In the genomic region with DNA sequence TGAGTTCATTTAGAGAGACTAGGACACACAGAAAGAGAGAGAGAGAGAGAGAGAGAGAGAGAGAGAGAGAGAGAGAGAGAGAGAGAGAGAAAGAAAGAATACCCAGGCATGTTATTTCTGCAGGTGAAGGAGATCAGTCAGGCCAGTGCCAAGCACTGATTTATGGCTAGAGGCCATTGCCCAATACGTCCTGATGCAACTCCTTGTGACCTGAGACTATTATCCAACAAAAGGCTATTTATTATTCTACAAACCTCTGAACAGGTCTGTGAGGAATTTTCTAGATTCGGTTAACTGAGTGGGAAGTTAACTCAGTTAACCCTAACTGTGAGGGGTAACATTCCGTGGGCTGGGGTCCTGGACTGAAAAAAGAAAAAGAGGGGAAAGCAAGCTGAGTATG, we compare ENCODE assay signal across 20 mouse cellular contexts.
"Had no signal": no experiment of that assay in that cellular context is flagged by ENCODE, and none has a peak within 500 bp of the region (broad histone marks: within the 10 kb centered on the region; RNA-seq: fewer than 3 reads in every experiment).

No protein-coding gene starts in this region.

- H3K4me2 ChIP-seq: limb, embryonic 13.5 days; lung, embryonic 14.5 days; midbrain, embryonic 11.5 days; neural tube, embryonic 12.5 days; neural tube, embryonic 15.5 days had no signal

- H3K4me3 ChIP-seq: limb, embryonic 10.5 days; limb, embryonic 13.5 days; neural tube, embryonic 12.5 days; neural tube, embryonic 15.5 days had no signal

- H3K27me3 ChIP-seq: limb, embryonic 13.5 days; neural tube, embryonic 12.5 days; neural tube, embryonic 15.5 days had no signal

- ATAC-seq: liver, postnatal 0 days; lung, postnatal 0 days had no signal

- H3K36me3 ChIP-seq: limb, embryonic 10.5 days; limb, embryonic 13.5 days; neural tube, embryonic 12.5 days; neural tube, embryonic 15.5 days had no signal

- DNase-seq: kidney, adult 9 months; kidney, postnatal 14 days; kidney, postnatal 4 days; layer of hippocampus, adult 9-11 months; liver; liver, postnatal 0 days; lung, embryonic 14.5 days; midbrain, embryonic 14.5 days; right cerebral cortex, adult 18-20 months; right cerebral cortex, postnatal 14 days; right cerebral cortex, postnatal 4 days; thymus, adult 2 months; thymus, postnatal 14 days; thymus, postnatal 4 days had no signal
